Mouse (Mus musculus): ENCODE data around the gene Manbal. TPM values are rescaled to one million over a fixed set of nuclear protein-coding genes. Genes with fewer than 3 reads are reported as not detected.

The Manbal gene
- polyA plus RNA-seq, 1 experiment from 2014 or later, result 75.6 TPM

GRCm38 (mm10) chr2:157418609-157419071 lies 51.2 kb downstream of the Manbal start:
- Histone ChIP-seq H3K4me2 (replicated peaks) (no peak overlapping the region), H3K27me3 (peaks cover 12% of the 10 kb centered on the region; the same call in 1 of the 2 replicates), H3K27ac (replicated peaks) (no peak overlapping the region), H3K36me3 (no peaks in the 10 kb centered on the region), H3K4me1 (peaks cover 18% of the 10 kb centered on the region), H3K4me3 (no peak overlapping the region), H3K9me3 (no peaks in the 10 kb centered on the region), H3K9ac (replicated peaks) (no peak overlapping the region)
- 2% methylated on average over 7 of the region's 7 CpGs for WGBS
- no peak for ATAC-seq (ENCODE audit: low FRiP score, low read depth)

DNA sequence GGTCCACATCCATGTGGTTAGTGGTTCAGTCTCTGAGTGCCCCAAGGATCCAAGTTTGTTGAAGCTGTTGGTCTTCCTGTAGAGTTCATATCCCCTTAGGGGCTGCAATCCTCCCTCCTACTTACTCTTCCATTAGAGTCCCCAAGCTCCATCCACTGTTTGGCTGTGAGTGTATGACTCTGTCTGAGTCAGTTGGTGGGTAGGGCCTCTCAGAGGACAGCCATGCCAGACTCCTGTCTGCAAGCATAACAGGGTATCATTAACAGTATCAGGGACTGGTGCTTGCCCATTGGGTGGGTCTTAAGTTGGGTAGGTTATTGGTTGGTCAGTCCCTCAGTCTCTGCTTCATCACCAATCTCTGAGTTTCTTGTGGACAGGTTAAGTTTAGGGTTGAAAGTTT lies 52.1 kb downstream of the Manbal start:
- H3K4me1 ChIP-seq, result peaks cover 21% of the 10 kb centered on the region
- H3K36me3 ChIP-seq, result no peaks in the 10 kb centered on the region
- H3K4me3 ChIP-seq, result no peak overlapping the region
- H3K4me2 ChIP-seq (replicated peaks), result no peak overlapping the region
- H3K9ac ChIP-seq (replicated peaks), result no peak overlapping the region
- no peak for ATAC-seq (ENCODE audit: low FRiP score, low read depth)
- H3K27ac ChIP-seq (replicated peaks), result no peak overlapping the region
- H3K9me3 ChIP-seq, result no peaks in the 10 kb centered on the region
- peaks cover 12% of the 10 kb centered on the region; the same call in 1 of the 2 replicates for H3K27me3 ChIP-seq

DNA sequence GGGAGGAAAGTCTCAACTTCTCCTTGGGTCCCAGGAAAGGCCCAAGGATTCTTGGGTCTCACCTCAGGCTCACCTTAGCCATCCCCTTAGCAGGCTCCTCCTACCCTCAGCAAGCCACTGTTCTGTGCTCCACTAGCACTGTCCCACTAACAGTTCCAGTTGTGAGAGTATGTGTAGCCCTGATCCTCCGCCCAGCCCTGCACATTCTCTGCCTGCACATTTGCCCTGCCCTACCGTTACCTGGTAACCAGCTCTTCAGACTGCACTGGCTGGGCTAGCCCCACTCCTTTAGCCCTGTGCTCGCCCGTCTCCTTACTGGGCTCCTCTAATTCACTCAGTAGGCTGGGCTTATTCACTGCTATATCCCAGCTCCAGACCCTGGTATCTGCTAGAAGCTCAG lies 53.0 kb downstream of the Manbal start:
- H3K9ac ChIP-seq (replicated peaks), result no peak overlapping the region
- ATAC-seq (ENCODE audit: low FRiP score, low read depth), result no peak
- no peak overlapping the region for H3K4me3 ChIP-seq
- peaks cover 29% of the 10 kb centered on the region for H3K4me1 ChIP-seq
- no peak overlapping the region for H3K4me2 ChIP-seq (replicated peaks)
- H3K9me3 ChIP-seq, result no peaks in the 10 kb centered on the region
- H3K36me3 ChIP-seq, result no peaks in the 10 kb centered on the region
- WGBS, result 84% methylated on average over 4 of the region's 4 CpGs
- H3K27ac ChIP-seq (replicated peaks), result no peak overlapping the region
- H3K27me3 ChIP-seq, result peaks cover 12% of the 10 kb centered on the region; the same call in 1 of the 2 replicates

DNA sequence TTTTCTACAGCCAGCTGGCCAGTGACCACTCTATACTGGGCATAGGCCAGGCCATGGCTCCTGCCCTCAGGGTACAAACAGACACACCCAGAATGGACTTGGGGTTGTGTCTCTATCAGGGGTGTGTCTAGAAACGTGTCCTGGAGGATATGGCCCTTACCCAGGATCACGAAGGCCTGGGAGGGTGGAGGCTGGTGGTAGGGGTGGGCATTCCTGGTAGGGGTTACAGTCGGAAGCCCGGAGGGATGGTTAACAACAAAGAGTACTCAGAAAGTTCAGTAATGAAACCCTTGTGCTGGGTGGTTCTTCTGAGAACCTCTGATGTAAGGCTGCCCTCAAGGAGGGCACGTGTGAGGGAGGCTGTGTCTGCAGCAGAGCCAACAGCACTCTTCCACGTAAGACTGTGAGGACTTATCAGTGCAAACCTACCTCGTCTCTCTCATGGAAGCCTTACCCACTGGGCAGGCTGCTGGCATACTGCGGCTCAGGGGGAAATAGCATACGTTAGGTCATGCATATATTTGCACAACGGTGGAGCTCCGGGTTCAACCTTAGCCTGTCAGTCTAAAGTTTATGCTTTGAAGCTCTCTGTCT lies 54.8 kb downstream of the Manbal start:
- ATAC-seq (ENCODE audit: low FRiP score, low read depth), result no peak
- 80% methylated on average over 11 of the region's 11 CpGs for WGBS
- Histone ChIP-seq H3K4me1 (peaks cover 47% of the 10 kb centered on the region), H3K27me3 (peaks cover 11% of the 10 kb centered on the region; the same call in 1 of the 2 replicates), H3K36me3 (no peaks in the 10 kb centered on the region), H3K9ac (replicated peaks) (no peak overlapping the region), H3K4me2 (replicated peaks) (no peak overlapping the region), H3K9me3 (no peaks in the 10 kb centered on the region), H3K4me3 (no peak overlapping the region), H3K27ac (replicated peaks) (no peak overlapping the region)

GRCm38 (mm10) chr2:157422854-157423705 lies 55.7 kb downstream of the Manbal start:
- WGBS, result 47% methylated on average over 11 of the region's 11 CpGs
- H3K36me3 ChIP-seq, result 0 out of 2 replicates have a peak, but pooled peaks cover 6% of the 10 kb centered on the region
- peak overlapping the region; percentile 83 for H3K4me2 ChIP-seq (replicated peaks)
- H3K4me3 ChIP-seq, result peak overlapping the region; percentile 88
- H3K27ac ChIP-seq (replicated peaks), result peak overlapping the region; percentile 91
- peaks cover 56% of the 10 kb centered on the region for H3K4me1 ChIP-seq
- 0 out of 2 replicates have a peak, but pooled peaks have one; percentile 5 for ATAC-seq (ENCODE audit: low FRiP score, low read depth)
- H3K27me3 ChIP-seq, result peaks cover 2% of the 10 kb centered on the region; the same call in 1 of the 2 replicates
- H3K9me3 ChIP-seq, result no peaks in the 10 kb centered on the region
- H3K9ac ChIP-seq (replicated peaks), result no peak overlapping the region; the same call in 1 of the 2 replicates

- WGBS, result 8% methylated on average over 21 of the region's 21 CpGs
- H3K4me3 ChIP-seq, result peak overlapping the region; percentile 88
- no peaks in the 10 kb centered on the region for H3K27me3 ChIP-seq
- no peaks in the 10 kb centered on the region for H3K9me3 ChIP-seq
- H3K9ac ChIP-seq (replicated peaks), result peak overlapping the region; percentile 99
- H3K4me1 ChIP-seq, result peaks cover 50% of the 10 kb centered on the region
- 0 out of 2 replicates have a peak, but pooled peaks cover 9% of the 10 kb centered on the region for H3K36me3 ChIP-seq
- peak overlapping the region; percentile 83 for H3K4me2 ChIP-seq (replicated peaks)
- H3K27ac ChIP-seq (replicated peaks), result peak overlapping the region; percentile 91
- no peak for ATAC-seq (ENCODE audit: low FRiP score, low read depth)
Measured at GRCm38 (mm10) chr2:157423706-157424125, 56.3 kb downstream of the Manbal start.

DNA sequence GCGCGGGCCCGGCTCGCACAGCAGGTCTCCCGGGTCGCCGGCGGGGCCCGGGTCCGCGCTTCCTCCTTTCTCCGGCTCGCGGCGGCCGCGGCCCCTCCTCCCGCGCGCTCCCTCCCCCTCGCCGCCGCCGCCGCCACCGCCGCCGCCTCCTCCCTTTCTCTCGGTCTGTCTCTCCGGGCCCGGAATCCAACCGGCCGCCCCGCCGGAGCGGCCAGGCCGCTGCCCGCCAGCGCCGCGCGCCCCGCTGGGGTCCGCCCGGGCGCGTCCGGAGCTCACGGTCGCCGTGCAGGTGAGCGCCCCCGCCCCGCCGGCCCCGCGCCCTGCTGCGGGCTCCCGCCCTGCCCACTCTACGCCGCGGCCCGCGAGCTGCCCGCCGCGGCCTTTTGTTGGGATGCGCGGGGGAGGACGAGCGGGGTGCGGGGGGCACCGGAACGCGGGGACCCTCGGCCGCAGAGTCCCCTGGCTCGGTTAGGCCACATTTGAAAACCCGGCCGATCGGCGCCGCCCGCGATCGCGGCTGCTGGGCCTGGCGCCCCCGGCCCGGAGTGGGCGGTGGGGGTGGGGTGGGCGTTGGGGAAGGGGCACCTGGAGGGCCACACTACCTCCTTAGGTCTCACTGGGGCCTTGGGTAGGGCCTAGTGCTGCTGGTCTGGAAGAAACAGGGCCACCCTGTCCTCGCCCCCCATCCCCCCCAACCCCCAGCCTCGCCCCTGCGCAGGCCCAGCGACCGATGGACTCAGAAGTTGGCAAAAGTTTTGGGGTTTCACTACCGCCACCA lies 56.9 kb downstream of the Manbal start:
- peak; percentile 48; the same call in 1 of the 2 replicates for ATAC-seq (ENCODE audit: low FRiP score, low read depth)
- Histone ChIP-seq H3K9me3 (no peaks in the 10 kb centered on the region), H3K4me1 (peaks cover 49% of the 10 kb centered on the region)

DNA sequence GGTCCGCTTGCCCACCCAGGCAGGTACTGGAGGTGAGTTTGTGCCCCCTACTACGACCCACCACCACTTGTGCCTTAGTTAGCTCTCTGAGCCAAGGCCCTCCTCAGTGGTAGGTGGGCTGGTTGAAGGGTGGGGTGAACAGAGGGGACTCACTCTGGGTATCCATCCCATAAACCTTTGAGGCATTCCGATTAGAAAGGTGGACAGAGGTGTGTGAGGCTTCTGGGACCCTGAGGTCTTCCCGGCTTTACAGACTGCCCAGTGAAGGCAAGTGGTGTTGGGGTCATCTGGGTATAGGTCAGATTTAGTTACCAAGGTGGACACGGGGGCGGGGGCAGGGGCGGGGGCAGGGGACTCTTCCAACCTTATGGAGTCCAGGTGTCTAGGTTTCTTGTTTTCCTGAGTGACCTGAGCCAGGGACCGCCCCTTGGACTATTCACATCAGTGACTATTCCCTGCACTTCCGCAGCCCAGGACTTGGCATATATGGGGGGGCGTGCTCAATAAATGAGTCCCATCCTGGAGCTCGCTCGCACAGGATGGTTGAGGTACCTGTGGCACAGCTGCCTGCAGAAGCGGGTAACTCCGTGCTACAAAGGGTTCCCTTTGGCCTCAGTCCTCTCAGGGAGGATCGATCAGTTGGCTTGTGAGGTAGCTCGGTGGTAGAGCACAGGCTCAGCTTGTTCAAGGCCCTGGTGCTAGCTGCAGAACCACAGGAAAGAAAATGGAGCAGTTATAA lies 57.7 kb downstream of the Manbal start:
- ATAC-seq (ENCODE audit: low FRiP score, low read depth), result 0 out of 2 replicates have a peak, but pooled peaks have one; percentile 32
- Histone ChIP-seq H3K27me3 (no peaks in the 10 kb centered on the region), H3K4me3 (peak overlapping the region; percentile 88), H3K4me1 (peaks cover 55% of the 10 kb centered on the region), H3K36me3 (peaks cover 12% of the 10 kb centered on the region; the same call in 1 of the 2 replicates), H3K4me2 (replicated peaks) (peak overlapping the region; percentile 83), H3K27ac (replicated peaks) (peak overlapping the region; percentile 91), H3K9ac (replicated peaks) (peak overlapping the region; percentile 99), H3K9me3 (no peaks in the 10 kb centered on the region)
- 69% methylated on average over 16 of the region's 16 CpGs for WGBS

More for the DNA sequence above, 56.9 kb downstream of the Manbal start:
- Histone ChIP-seq H3K9ac (replicated peaks) (peak overlapping the region; percentile 99), H3K4me3 (peak overlapping the region; percentile 88), H3K4me2 (replicated peaks) (peak overlapping the region; percentile 83), H3K36me3 (0 out of 2 replicates have a peak, but pooled peaks cover 9% of the 10 kb centered on the region), H3K27ac (replicated peaks) (peak overlapping the region; percentile 91), H3K27me3 (no peaks in the 10 kb centered on the region)
- WGBS, result 1% methylated on average over 64 of the region's 98 CpGs

GRCm38 (mm10) chr2:157425643-157425988 lies 58.2 kb downstream of the Manbal start:
- Histone ChIP-seq H3K9me3 (no peaks in the 10 kb centered on the region), H3K4me2 (replicated peaks) (peak overlapping the region; percentile 83), H3K9ac (replicated peaks) (peak overlapping the region; percentile 99; the same call in 1 of the 2 replicates), H3K4me3 (peak overlapping the region; percentile 88), H3K27me3 (no peaks in the 10 kb centered on the region), H3K4me1 (peaks cover 58% of the 10 kb centered on the region), H3K27ac (replicated peaks) (peak overlapping the region; percentile 54; the same call in 1 of the 2 replicates), H3K36me3 (peaks cover 15% of the 10 kb centered on the region; the same call in 1 of the 2 replicates)
- 82% methylated on average over 6 of the region's 6 CpGs for WGBS
- no peak for ATAC-seq (ENCODE audit: low FRiP score, low read depth)

DNA sequence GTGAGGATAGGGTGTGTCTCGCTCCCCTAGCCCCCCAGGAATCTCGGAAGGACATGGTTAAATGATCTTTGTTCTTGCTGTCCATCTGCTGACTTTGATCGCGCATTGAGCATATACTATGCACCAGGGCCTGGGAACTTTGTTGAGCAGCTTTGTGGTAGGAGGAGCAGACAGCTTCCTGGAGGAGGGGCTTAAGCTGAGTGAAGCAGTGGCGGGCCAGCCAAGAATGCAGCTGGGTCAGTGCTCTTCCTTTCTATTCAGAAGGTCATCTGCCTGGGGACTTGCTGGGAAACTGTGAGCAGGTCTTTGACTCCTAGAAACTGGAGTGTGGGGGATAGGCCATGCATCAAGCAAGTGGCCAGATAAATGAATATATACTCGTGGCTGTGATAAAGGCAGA lies 58.8 kb downstream of the Manbal start:
- no peaks in the 10 kb centered on the region for H3K27me3 ChIP-seq
- H3K9ac ChIP-seq (replicated peaks), result no peak overlapping the region
- ATAC-seq (ENCODE audit: low FRiP score, low read depth), result no peak
- no peak overlapping the region for H3K4me3 ChIP-seq
- peaks cover 62% of the 10 kb centered on the region for H3K4me1 ChIP-seq
- H3K36me3 ChIP-seq, result peaks cover 15% of the 10 kb centered on the region; the same call in 1 of the 2 replicates
- peak overlapping the region; percentile 83; the same call in 1 of the 2 replicates for H3K4me2 ChIP-seq (replicated peaks)
- WGBS, result 71% methylated on average over 6 of the region's 6 CpGs
- no peaks in the 10 kb centered on the region for H3K9me3 ChIP-seq
- no peak overlapping the region for H3K27ac ChIP-seq (replicated peaks)

- Histone ChIP-seq H3K4me3 (no peak overlapping the region), H3K9ac (replicated peaks) (peak overlapping the region; percentile 39), H3K4me1 (peaks cover 72% of the 10 kb centered on the region), H3K27ac (replicated peaks) (peak overlapping the region; percentile 25), H3K9me3 (no peaks in the 10 kb centered on the region), H3K36me3 (peaks cover 22% of the 10 kb centered on the region; the same call in 1 of the 2 replicates), H3K27me3 (no peaks in the 10 kb centered on the region), H3K4me2 (replicated peaks) (no peak overlapping the region)
- 89% methylated on average over 5 of the region's 5 CpGs for WGBS
- no peak for ATAC-seq (ENCODE audit: low FRiP score, low read depth)
Measured at GRCm38 (mm10) chr2:157427164-157427563, 59.8 kb downstream of the Manbal start.
